Mouse (Mus musculus): ENCODE results near the gene Cnga4.
"Not testable (repeated sequence)": the region's sequence is repeated elsewhere in the genome, so short reads cannot be mapped to it uniquely, and the experiment has no call there.

Cnga4 gene

GRCm38 (mm10) chr7:105404268-105404667, at the start of gene Cnga4:
Gene Cnga4 (plus strand): TSS chr7:105404568.
- DNase-seq (ENCODE audit: low spot score in 2 of 2) = no peak

GRCm38 (mm10) chr7:105356064-105356463, 48.3 kb upstream of the Cnga4 start:
- DNase-seq (ENCODE audit: low spot score in 2 of 2) = not testable (repeated sequence)

- not testable (repeated sequence) for DNase-seq (ENCODE audit: low spot score in 2 of 2)
Measured at GRCm38 (mm10) chr7:105356487-105356886, 47.9 kb upstream of the Cnga4 start.

- no peak for DNase-seq (ENCODE audit: low spot score in 2 of 2)
Measured at GRCm38 (mm10) chr7:105361713-105362112, 42.7 kb upstream of the Cnga4 start.

- DNase-seq (ENCODE audit: low spot score in 2 of 2) = no peak
Measured at GRCm38 (mm10) chr7:105367268-105367667, 37.1 kb upstream of the Cnga4 start.

- no peak for DNase-seq (ENCODE audit: low spot score in 2 of 2)
Measured at GRCm38 (mm10) chr7:105367930-105368329, 36.4 kb upstream of the Cnga4 start, which contains the start of gene Olfr692. Gene Olfr692 (plus strand): TSS chr7:105368230.

GRCm38 (mm10) chr7:105368521-105368920, 35.8 kb upstream of the Cnga4 start:
- no peak for DNase-seq (ENCODE audit: low spot score in 2 of 2)

GRCm38 (mm10) chr7:105372912-105373311, 31.5 kb upstream of the Cnga4 start:
- no peak for DNase-seq (ENCODE audit: low spot score in 2 of 2)

GRCm38 (mm10) chr7:105373509-105373908, 30.9 kb upstream of the Cnga4 start:
- no peak for DNase-seq (ENCODE audit: low spot score in 2 of 2)

- DNase-seq (ENCODE audit: low spot score in 2 of 2) = no peak
Measured at GRCm38 (mm10) chr7:105373976-105374375, 30.4 kb upstream of the Cnga4 start.

- no peak for DNase-seq (ENCODE audit: low spot score in 2 of 2)
Measured at GRCm38 (mm10) chr7:105374866-105375265, 29.5 kb upstream of the Cnga4 start, which contains the start of gene Gm5901. Gene Gm5901 (plus strand): TSS chr7:105375038.

GRCm38 (mm10) chr7:105380329-105380728, 24.0 kb upstream of the Cnga4 start:
- DNase-seq (ENCODE audit: low spot score in 2 of 2) = no peak

GRCm38 (mm10) chr7:105387696-105388095, 16.7 kb upstream of the Cnga4 start:
- DNase-seq (ENCODE audit: low spot score in 2 of 2) = no peak

GRCm38 (mm10) chr7:105390236-105390635, 14.1 kb upstream of the Cnga4 start:
- no peak for DNase-seq (ENCODE audit: low spot score in 2 of 2)

- no peak for DNase-seq (ENCODE audit: low spot score in 2 of 2)
Measured at GRCm38 (mm10) chr7:105394606-105395005, 9.8 kb upstream of the Cnga4 start.

- no peak for DNase-seq (ENCODE audit: low spot score in 2 of 2)
Measured at GRCm38 (mm10) chr7:105395131-105395820, 9.1 kb upstream of the Cnga4 start.

- no peak for DNase-seq (ENCODE audit: low spot score in 2 of 2)
Measured at GRCm38 (mm10) chr7:105396126-105396525, 8.2 kb upstream of the Cnga4 start.

GRCm38 (mm10) chr7:105399058-105399934, 5.1 kb upstream of the Cnga4 start:
- no peak for DNase-seq (ENCODE audit: low spot score in 2 of 2)

GRCm38 (mm10) chr7:105399935-105400624, 4.3 kb upstream of the Cnga4 start, which contains the start of gene Fam160a2:
Gene Fam160a2 (minus strand): TSS chr7:105400054.
- peak; percentile 99 to 100 for DNase-seq (ENCODE audit: low spot score in 2 of 2)

- DNase-seq (ENCODE audit: low spot score in 2 of 2) = no peak
Measured at GRCm38 (mm10) chr7:105406322-105406721, 2.0 kb downstream of the Cnga4 start.

GRCm38 (mm10) chr7:105411874-105412632, 7.7 kb downstream of the Cnga4 start:
- peak; percentile 54 to 72 for DNase-seq (ENCODE audit: low spot score in 2 of 2)
